Mouse (Mus musculus): ENCODE results near the gene Poglut1.

The Poglut1 gene

GRCm38 (mm10) chr16:38549479-38550396 is at the start of gene Poglut1:
TSS of gene Poglut1 (minus strand) at chr16:38550258.
- DNase-seq = peak; percentile 76 to 80

GRCm38 (mm10) chr16:38598986-38599680 is 49.1 kb upstream of the Poglut1 start:
- no peak for DNase-seq

GRCm38 (mm10) chr16:38596651-38597050 is 46.6 kb upstream of the Poglut1 start:
- no peak for DNase-seq

- no peak for DNase-seq
Measured at GRCm38 (mm10) chr16:38596099-38596498, 46.0 kb upstream of the Poglut1 start.

- no peak for DNase-seq
Measured at GRCm38 (mm10) chr16:38594435-38594834, 44.4 kb upstream of the Poglut1 start.

GRCm38 (mm10) chr16:38592946-38593345 is 42.9 kb upstream of the Poglut1 start:
- DNase-seq = no peak

- DNase-seq = no peak
Measured at GRCm38 (mm10) chr16:38592026-38592678, 42.1 kb upstream of the Poglut1 start.

GRCm38 (mm10) chr16:38591506-38591905 is 41.4 kb upstream of the Poglut1 start:
- no peak for DNase-seq

- DNase-seq = no peak
Measured at GRCm38 (mm10) chr16:38587572-38587971, 37.5 kb upstream of the Poglut1 start.

GRCm38 (mm10) chr16:38587163-38587562 is 37.1 kb upstream of the Poglut1 start:
- DNase-seq = no peak

GRCm38 (mm10) chr16:38585186-38585585 is 35.1 kb upstream of the Poglut1 start:
- no peak for DNase-seq

GRCm38 (mm10) chr16:38584761-38585160 is 34.7 kb upstream of the Poglut1 start:
- DNase-seq = no peak

- DNase-seq = no peak
Measured at GRCm38 (mm10) chr16:38571481-38571880, 21.4 kb upstream of the Poglut1 start.

GRCm38 (mm10) chr16:38568192-38568591 is 18.1 kb upstream of the Poglut1 start:
- DNase-seq = no peak

- DNase-seq = no peak
Measured at GRCm38 (mm10) chr16:38563516-38563915, 13.5 kb upstream of the Poglut1 start.

GRCm38 (mm10) chr16:38562968-38563327 is 12.9 kb upstream of the Poglut1 start:
- DNase-seq = no peak

GRCm38 (mm10) chr16:38562131-38562967 is 12.3 kb upstream of the Poglut1 start:
- peak; percentile 96 to 97 for DNase-seq

GRCm38 (mm10) chr16:38558221-38558748 is 8.2 kb upstream of the Poglut1 start, which contains the start of gene Tmem39a:
TSS of gene Tmem39a (plus strand) at chr16:38558698.
- no peak for DNase-seq

GRCm38 (mm10) chr16:38555988-38556387 is 5.9 kb upstream of the Poglut1 start:
- no peak for DNase-seq

GRCm38 (mm10) chr16:38548000-38548399 is 2.1 kb downstream of the Poglut1 start:
- no peak for DNase-seq

GRCm38 (mm10) chr16:38538716-38539380 is 11.2 kb downstream of the Poglut1 start:
- no peak for DNase-seq
